Mouse (Mus musculus): ENCODE data around the gene Abcd1.
A peak's percentile ranks its signal among the peaks of the same experiment; 100 is the strongest.
"Not testable (repeated sequence)": the region's sequence is repeated elsewhere in the genome, so short reads cannot be mapped to it uniquely, and the experiment has no call there.

Abcd1 gene

GRCm38 (mm10) chrX:73739841-73740240 is 23.4 kb downstream of the Abcd1 start:
- DNase-seq (ENCODE audit: extremely low spot score): not testable (repeated sequence)

DNA sequence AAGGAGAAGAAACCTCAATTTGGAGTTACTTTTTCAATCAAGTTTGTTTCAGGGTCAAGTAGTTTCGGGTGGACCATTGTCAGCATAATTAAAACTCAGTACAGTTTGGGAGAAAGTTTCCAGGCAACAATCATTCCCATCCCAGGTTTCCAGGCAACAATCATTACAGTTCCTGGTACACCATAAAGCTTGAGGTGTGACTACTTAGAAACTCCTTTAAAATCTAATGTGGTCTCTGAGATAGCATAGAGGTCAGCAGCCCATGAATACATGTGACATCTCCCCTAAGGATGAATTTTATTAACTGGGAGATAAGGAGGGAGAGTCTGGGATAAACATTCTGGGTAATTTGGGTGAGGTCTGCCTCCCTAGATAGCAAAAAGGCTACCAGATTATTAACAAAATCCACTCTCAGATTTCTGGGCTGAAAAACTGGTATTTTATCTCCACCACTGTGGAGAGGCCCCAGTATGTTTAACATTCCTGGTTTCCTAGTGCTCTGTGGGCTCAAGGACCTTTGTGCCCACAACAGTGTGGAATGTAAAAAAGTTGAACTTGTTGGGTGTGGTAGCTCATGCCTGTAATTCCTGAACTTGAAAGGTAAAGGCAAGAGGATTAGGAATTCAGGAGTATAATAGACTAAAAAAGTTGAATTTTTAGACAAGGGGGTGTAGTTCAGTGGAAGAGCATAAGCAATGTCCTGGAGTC is 28.5 kb downstream of the Abcd1 start:
- no peak for DNase-seq (ENCODE audit: extremely low spot score)

GRCm38 (mm10) chrX:73748977-73749376 is 32.6 kb downstream of the Abcd1 start:
- DNase-seq (ENCODE audit: extremely low spot score): no peak

GRCm38 (mm10) chrX:73756334-73757140 is 40.1 kb downstream of the Abcd1 start, which contains the start of gene Plxnb3:
Plxnb3 (plus strand) TSS chrX:73757090.
- DNase-seq (ENCODE audit: extremely low spot score): no peak

GRCm38 (mm10) chrX:73758611-73759290 is 42.4 kb downstream of the Abcd1 start:
- DNase-seq (ENCODE audit: extremely low spot score): no peak

DNA sequence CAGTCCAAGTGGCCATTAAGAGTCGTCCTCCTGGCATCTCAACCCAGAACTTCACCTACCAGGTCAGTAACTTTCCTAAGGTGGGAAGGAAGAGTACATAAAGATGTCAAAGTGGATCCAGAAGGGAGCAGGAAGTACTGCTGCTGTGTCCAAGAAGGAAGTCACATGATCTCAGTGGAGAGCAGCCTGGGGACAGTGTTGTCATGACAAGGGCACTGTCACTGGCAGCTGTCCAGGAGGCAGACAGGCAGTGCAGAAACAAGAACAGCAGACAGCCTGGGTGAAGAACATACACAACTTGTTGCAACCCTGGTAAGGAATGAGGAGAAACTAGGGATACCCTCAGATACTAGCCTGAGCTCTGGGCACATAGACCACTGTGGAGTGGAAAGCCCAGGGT is 48.9 kb downstream of the Abcd1 start:
- no peak for DNase-seq (ENCODE audit: extremely low spot score)

- no peak for DNase-seq (ENCODE audit: extremely low spot score)
Observed at GRCm38 (mm10) chrX:73767267-73767666, 50.9 kb downstream of the Abcd1 start.

- DNase-seq (ENCODE audit: extremely low spot score): no peak
Observed at GRCm38 (mm10) chrX:73774168-73774760, 57.9 kb downstream of the Abcd1 start, which contains the start of gene Srpk3. Srpk3 (plus strand) TSS chrX:73774405.

GRCm38 (mm10) chrX:73774802-73775483 is 58.5 kb downstream of the Abcd1 start:
- DNase-seq (ENCODE audit: extremely low spot score): no peak

- DNase-seq (ENCODE audit: extremely low spot score): no peak
Observed at GRCm38 (mm10) chrX:73782227-73782626, 65.8 kb downstream of the Abcd1 start.

- no peak for DNase-seq (ENCODE audit: extremely low spot score)
Observed at GRCm38 (mm10) chrX:73785666-73786065, 69.3 kb downstream of the Abcd1 start.

- peak; percentile 92 for DNase-seq (ENCODE audit: extremely low spot score)
Observed at GRCm38 (mm10) chrX:73786364-73787224, 70.2 kb downstream of the Abcd1 start, which contains the start of the genes Idh3g and Ssr4. Idh3g (minus strand) TSS chrX:73786897. Ssr4 (plus strand) TSS chrX:73787028.

GRCm38 (mm10) chrX:73787225-73787558 is 70.8 kb downstream of the Abcd1 start:
- no peak for DNase-seq (ENCODE audit: extremely low spot score)

All from embryo, embryonic 9.5 days (tissue).